Mouse (Mus musculus) MEL (cell line): Measurements from ENCODE around the gene Gpr62. TPM values are rescaled to one million over a fixed set of nuclear protein-coding genes. Genes with fewer than 3 reads are reported as not detected.

ENCODE experiments used
- DNase-seq: peaks from one replicate; pipeline ENCODE4 v3.0.0; 2011; ENCODE audit warnings: low read depth, low spot score
- H3K27ac ChIP-seq: 2 replicates; pipeline ENCODE4 v1.5.1; 2012; ENCODE audit warnings: low read depth, mild to moderate bottlenecking, control low read depth, low read length, moderate library complexity; ENCODE audit not compliant: control insufficient read depth
- H3K27me3 ChIP-seq, 2 experiments: fragments of 150-350 bp in 1 of 2; sonication (generic) in 1 of 2; 2 replicates each; pipeline ENCODE4 v1.6.1; 2012; ENCODE audit warnings: low read length in 2 of 2, mild to moderate bottlenecking in 2 of 2, improper control_type of control experiment in 1 of 2, moderate library complexity in 1 of 2; ENCODE audit not compliant: insufficient read depth in 2 of 2, control insufficient read depth in 1 of 2
- H3K36me3 ChIP-seq, 2 experiments: 2 replicates each; pipeline ENCODE4 v1.6.1; 2012 to 2014; ENCODE audit warnings: low read length in 2 of 2, improper control_type of control experiment in 1 of 2, inconsistent platforms in 1 of 2, mild to moderate bottlenecking in 1 of 2; ENCODE audit not compliant: insufficient read depth in 2 of 2, control insufficient read depth in 1 of 2
- H3K4me1 ChIP-seq, 2 experiments: fragments of 150-350 bp in 1 of 2; sonication (generic) in 1 of 2; 2 replicates each; pipeline ENCODE4 v1.6.1; 2012; ENCODE audit warnings: low read length in 2 of 2, improper control_type of control experiment in 1 of 2, mild to moderate bottlenecking in 1 of 2; ENCODE audit not compliant: insufficient read depth in 2 of 2, control insufficient read depth in 1 of 2
- H3K4me3 ChIP-seq, 2 experiments: fragments of 150-350 bp in 1 of 2; sonication (generic) in 1 of 2; 2 replicates each; pipeline ENCODE4 v1.5.1; 2012; ENCODE audit warnings: low read depth in 2 of 2, low read length in 2 of 2, mild to moderate bottlenecking in 2 of 2, moderate library complexity in 2 of 2, control low read depth in 1 of 2, improper control_type of control experiment in 1 of 2; ENCODE audit not compliant: control insufficient read depth in 1 of 2, insufficient read depth in 1 of 2
- H3K79me2 ChIP-seq: 2 replicates; pipeline ENCODE4 v1.6.1; 2012; ENCODE audit warnings: mild to moderate bottlenecking, low read length, moderate library complexity; ENCODE audit not compliant: control insufficient read depth, poor library complexity, insufficient read depth
- H3K9ac ChIP-seq: 2 replicates; pipeline ENCODE4 v1.6.1; 2012; ENCODE audit warnings: low read depth, mild to moderate bottlenecking, control low read depth, low read length, moderate library complexity; ENCODE audit not compliant: control insufficient read depth, poor library complexity, severe bottlenecking
- H3K9me3 ChIP-seq: fragments of 150-350 bp; sonication (generic); replicated peaks from 2 replicates; pipeline ENCODE4 v1.6.1; 2012; ENCODE audit warnings: mild to moderate bottlenecking, low read length, improper control_type of control experiment, moderate library complexity; ENCODE audit not compliant: insufficient read depth
- CHD2 ChIP-seq: IDR thresholded peaks from 2 replicates; pipeline ENCODE4 v1.6.1; 2011; ENCODE audit warnings: low read length, improper control_type of control experiment
- CTCF ChIP-seq, 3 experiments: IDR thresholded peaks in 2 of 3; conservative IDR thresholded peaks in 1 of 3; 2 replicates each; pipeline ENCODE4 v1.5.1; 2011 to 2012; ENCODE audit warnings: low read length in 3 of 3, low read depth in 2 of 3, mild to moderate bottlenecking in 2 of 3, improper control_type of control experiment in 1 of 3, inconsistent platforms in 1 of 3, mixed read lengths in 1 of 3, moderate library complexity in 1 of 3; ENCODE audit not compliant: control insufficient read depth in 1 of 3, insufficient read depth in 1 of 3, poor library complexity in 1 of 3, severe bottlenecking in 1 of 3
- E2F4 ChIP-seq: IDR thresholded peaks from 2 replicates; pipeline ENCODE4 v1.6.1; 2011; ENCODE audit warnings: low read depth, low read length, improper control_type of control experiment, borderline replicate concordance
- KAT2A ChIP-seq: conservative IDR thresholded peaks from 2 replicates; pipeline ENCODE4 v1.6.1; 2012; ENCODE audit warnings: low read depth, low read length, improper control_type of control experiment, inconsistent platforms
- MAFK ChIP-seq: IDR thresholded peaks from 2 replicates; pipeline ENCODE4 v1.6.1; 2011; ENCODE audit warnings: low read depth, mild to moderate bottlenecking, low read length, improper control_type of control experiment, borderline replicate concordance
- MAX ChIP-seq: IDR thresholded peaks from 2 replicates; pipeline ENCODE4 v1.6.1; 2011; ENCODE audit warnings: low read length, improper control_type of control experiment
- MXI1 ChIP-seq: IDR thresholded peaks from 2 replicates; pipeline ENCODE4 v1.6.1; 2011; ENCODE audit warnings: mild to moderate bottlenecking, low read depth, low read length, improper control_type of control experiment
- NRF1 ChIP-seq: IDR thresholded peaks from 2 replicates; pipeline ENCODE4 v1.6.1; 2014; ENCODE audit warnings: low read depth, mild to moderate bottlenecking, inconsistent platforms, low read length, improper control_type of control experiment, moderate library complexity; ENCODE audit not compliant: poor library complexity, insufficient read depth, severe bottlenecking
- POLR2A ChIP-seq, 2 experiments: IDR thresholded peaks; 2 replicates each; pipeline ENCODE4 v1.6.1; 2011 to 2012; ENCODE audit warnings: low read length in 2 of 2, mild to moderate bottlenecking in 2 of 2, control low read depth in 1 of 2, improper control_type of control experiment in 1 of 2, low read depth in 1 of 2, moderate library complexity in 1 of 2; ENCODE audit not compliant: control insufficient read depth in 1 of 2, insufficient read depth in 1 of 2, poor library complexity in 1 of 2
- RAD21 ChIP-seq: IDR thresholded peaks from 2 replicates; pipeline ENCODE4 v1.6.1; 2011; ENCODE audit warnings: mild to moderate bottlenecking, low read depth, low read length, improper control_type of control experiment
- SIN3A ChIP-seq: IDR thresholded peaks from 2 replicates; pipeline ENCODE4 v1.6.1; 2012; ENCODE audit warnings: low read length, improper control_type of control experiment, inconsistent platforms
- SMC3 ChIP-seq: IDR thresholded peaks from 2 replicates; pipeline ENCODE4 v1.6.1; 2011; ENCODE audit warnings: low read depth, low read length, improper control_type of control experiment
- UBTF ChIP-seq: IDR thresholded peaks from 2 replicates; pipeline ENCODE4 v1.6.1; 2012; ENCODE audit warnings: low read depth, mild to moderate bottlenecking, inconsistent platforms, low read length, improper control_type of control experiment, moderate library complexity, borderline replicate concordance; ENCODE audit not compliant: insufficient read depth
- ZC3H11A ChIP-seq: IDR thresholded peaks from 2 replicates; pipeline ENCODE4 v1.6.1; 2012; ENCODE audit warnings: low read depth, mild to moderate bottlenecking, inconsistent platforms, low read length, improper control_type of control experiment
- ZKSCAN1 ChIP-seq: IDR thresholded peaks from 2 replicates; pipeline ENCODE4 v1.6.1; 2012; ENCODE audit warnings: low read depth, mild to moderate bottlenecking, inconsistent platforms, low read length, improper control_type of control experiment, moderate library complexity
- ZNF384 ChIP-seq: IDR thresholded peaks from 2 replicates; pipeline ENCODE4 v1.6.1; 2012; ENCODE audit warnings: low read depth, mild to moderate bottlenecking, inconsistent platforms, low read length, improper control_type of control experiment
- polyA plus RNA-seq, 2 experiments: library from polyadenylated mRNA; stranded (reverse) in 1 of 2; unstranded in 1 of 2; fragments of >175 nt in 1 of 2; fragments of >200 nt in 1 of 2; gene quantifications; 2 replicates each; pipeline versions ENCODE4 v1.2.1 to v1.2.4; 2012; ENCODE audit warnings: low replicate concordance in 2 of 2, low read depth in 1 of 2; ENCODE audit not compliant: insufficient read length in 2 of 2, insufficient read depth in 1 of 2, missing spikeins in 1 of 2
- total RNA-seq: library from RNA; depleted of rRNA; stranded (reverse); fragments of 300-350 nt; gene quantifications from 2 replicates; pipeline ENCODE4 v1.2.3, GENCODE M21; 2012

The Gpr62 gene
- total and polyA plus RNA-seq, 3 experiments, result 0.10 TPM; not detected in 2

GRCm38 (mm10) chr9:106464751-106465541 lies 792 bp downstream of the Gpr62 start:
- Histone ChIP-seq H3K36me3 (no peaks in the 10 kb centered on the region; a peak in 1 of 4 replicates), H3K27ac (no peak overlapping the region), H3K27me3 (no peaks in the 10 kb centered on the region), H3K9ac (no peak overlapping the region), H3K4me1 (peaks cover 0 to 8% of the 10 kb centered on the region in 2 experiments; a peak in 2 of 4 replicates), H3K4me3 (no peak overlapping the region), H3K79me2 (no peaks in the 10 kb centered on the region), H3K9me3 (no peaks in the 10 kb centered on the region)
- TF ChIP-seq MAX (no peak), MAFK (no peak), RAD21 (no peak), UBTF (no peak), E2F4 (no peak), NRF1 (no peak), ZNF384 (no peak), ZC3H11A (no peak)
- DNase-seq, result no peak

- no peaks in the 10 kb centered on the region for H3K27me3 ChIP-seq
- H3K4me1 ChIP-seq, result no peaks in the 10 kb centered on the region
- no peaks in the 10 kb centered on the region for H3K36me3 ChIP-seq
- H3K27ac ChIP-seq, result no peak overlapping the region
- H3K9ac ChIP-seq, result no peak overlapping the region
- no peaks in the 10 kb centered on the region for H3K9me3 ChIP-seq
- TF ChIP-seq CHD2 (no peak), SMC3 (no peak), MXI1 (no peak), ZKSCAN1 (no peak), SIN3A (no peak), MAFK (no peak), CTCF (IDR thresholded peaks at IDR 0.05 in 2 of 3, conservative IDR thresholded peaks at IDR 0.05 in 1 of 3; ENCODE audit: control insufficient read depth in 1 of 3, insufficient read depth in 1 of 3, low read depth in 2 of 3, low read length in 3 of 3, poor library complexity in 1 of 3, severe bottlenecking in 1 of 3) (no peak), KAT2A (no peak), POLR2A (IDR thresholded peaks at IDR 0.05; ENCODE audit: control insufficient read depth in 1 of 2, insufficient read depth in 1 of 2, low read depth in 1 of 2, low read length in 2 of 2, poor library complexity in 1 of 2) (no peak)
- no peak overlapping the region for H3K4me3 ChIP-seq
- no peaks in the 10 kb centered on the region for H3K79me2 ChIP-seq
- no peak for DNase-seq
Observed at GRCm38 (mm10) chr9:106463122-106464063, 2.3 kb downstream of the Gpr62 start.
